Mouse (Mus musculus): Measurements from ENCODE around the gene Myh10.
"Not testable (repeated sequence)": the region's sequence is repeated elsewhere in the genome, so short reads cannot be mapped to it uniquely, and the experiment has no call there.

Gene Myh10

GRCm38 (mm10) chr11:68692693-68693446 is 1.5 kb downstream of the Myh10 start:
- peak; percentile 32 for DNase-seq (ENCODE audit: low read depth, low spot score)

GRCm38 (mm10) chr11:68693447-68694040 is 2.2 kb downstream of the Myh10 start:
- DNase-seq (ENCODE audit: low read depth, low spot score), result no peak

GRCm38 (mm10) chr11:68702370-68702769 is 11.0 kb downstream of the Myh10 start:
- DNase-seq (ENCODE audit: low read depth, low spot score), result no peak

GRCm38 (mm10) chr11:68703360-68703759 is 12.0 kb downstream of the Myh10 start:
- no peak for DNase-seq (ENCODE audit: low read depth, low spot score)

- DNase-seq (ENCODE audit: low read depth, low spot score), result no peak
These were observed 12.9 kb downstream of the Myh10 start for GRCm38 (mm10) chr11:68704258-68704657.

GRCm38 (mm10) chr11:68704847-68705246 is 13.5 kb downstream of the Myh10 start:
- DNase-seq (ENCODE audit: low read depth, low spot score), result no peak

GRCm38 (mm10) chr11:68706524-68707429 is 15.4 kb downstream of the Myh10 start:
- no peak for DNase-seq (ENCODE audit: low read depth, low spot score)

- DNase-seq (ENCODE audit: low read depth, low spot score), result no peak
These were observed 16.7 kb downstream of the Myh10 start for GRCm38 (mm10) chr11:68707881-68708582.

GRCm38 (mm10) chr11:68716167-68716566 is 24.8 kb downstream of the Myh10 start:
- no peak for DNase-seq (ENCODE audit: low read depth, low spot score)

- peak; percentile 66 for DNase-seq (ENCODE audit: low read depth, low spot score)
These were observed 25.9 kb downstream of the Myh10 start for GRCm38 (mm10) chr11:68717171-68717840.

GRCm38 (mm10) chr11:68719096-68719648 is 27.8 kb downstream of the Myh10 start:
- peak; percentile 43 for DNase-seq (ENCODE audit: low read depth, low spot score)

- no peak for DNase-seq (ENCODE audit: low read depth, low spot score)
These were observed 28.4 kb downstream of the Myh10 start for GRCm38 (mm10) chr11:68719774-68720173.

- peak; percentile 25 for DNase-seq (ENCODE audit: low read depth, low spot score)
These were observed 32.8 kb downstream of the Myh10 start for GRCm38 (mm10) chr11:68724117-68724516.

GRCm38 (mm10) chr11:68728693-68729092 is 37.3 kb downstream of the Myh10 start:
- no peak for DNase-seq (ENCODE audit: low read depth, low spot score)

- DNase-seq (ENCODE audit: low read depth, low spot score), result no peak
These were observed 39.4 kb downstream of the Myh10 start for GRCm38 (mm10) chr11:68730792-68731191.

- DNase-seq (ENCODE audit: low read depth, low spot score), result no peak
These were observed 40.7 kb downstream of the Myh10 start for GRCm38 (mm10) chr11:68732066-68732465.

GRCm38 (mm10) chr11:68733401-68733800 is 42.0 kb downstream of the Myh10 start:
- not testable (repeated sequence) for DNase-seq (ENCODE audit: low read depth, low spot score)

GRCm38 (mm10) chr11:68739509-68739908 is 48.1 kb downstream of the Myh10 start:
- no peak for DNase-seq (ENCODE audit: low read depth, low spot score)

- DNase-seq (ENCODE audit: low read depth, low spot score), result no peak
These were observed 51.3 kb downstream of the Myh10 start for GRCm38 (mm10) chr11:68742658-68743057.

- DNase-seq (ENCODE audit: low read depth, low spot score), result no peak
These were observed 52.8 kb downstream of the Myh10 start for GRCm38 (mm10) chr11:68744150-68744549.

Data from mesoderm, embryonic 11.5 days (tissue).